Mouse (Mus musculus): Measurements from ENCODE around the gene Eps8l3.

DNA sequence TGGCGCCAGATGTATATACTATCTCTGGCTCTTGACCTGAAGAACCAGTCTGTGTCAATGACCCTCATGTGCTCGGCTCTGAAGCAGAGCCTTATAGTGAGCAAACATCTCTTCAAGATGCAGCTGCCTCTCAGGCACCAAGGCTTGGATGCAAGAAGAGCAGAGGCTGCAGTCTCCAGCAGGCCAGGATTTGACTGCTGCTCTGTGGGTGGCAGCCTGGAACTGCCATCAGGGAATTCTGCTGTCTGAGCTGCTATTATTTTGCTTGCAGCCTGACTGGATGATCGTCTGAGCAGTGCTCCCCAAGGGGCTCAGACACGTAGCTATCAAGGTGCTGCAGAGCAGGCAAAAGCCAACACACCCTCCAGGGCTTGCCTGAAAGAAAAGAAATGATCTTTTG is 28.9 kb upstream of the Eps8l3 start:
- TF ChIP-seq CTCF (IDR thresholded peaks at IDR 0.05; ENCODE audit: extremely low read depth, insufficient read depth, insufficient read length, insufficient replicate concordance), result no peak
- no peak for TF ChIP-seq POLR2A (IDR thresholded peaks at IDR 0.05; ENCODE audit: low read depth, low read length)

All from spleen, adult 2 months (tissue).